Mouse (Mus musculus) heart, embryonic 12.5 days (tissue): ENCODE data around the gene Fuca1. TPM values are rescaled to one million over a fixed set of nuclear protein-coding genes. Genes with fewer than 3 reads are reported as not detected.
"Not testable (repeated sequence)": the region's sequence is repeated elsewhere in the genome, so short reads cannot be mapped to it uniquely, and the experiment has no call there.

Experiments
- ATAC-seq: fragments of 200-750 bp; cut with Nextera tagmentation; 2 replicates; pipeline ENCODE4 v1.8.0; 2017; ENCODE audit warnings: moderate TSS enrichment, moderate library complexity; ENCODE audit not compliant: insufficient number of reproducible peaks, low FRiP score
- H3K27ac ChIP-seq: fragments of 300-500 bp; sonication (generic); 2 replicates; pipeline ENCODE4 v1.5.1; 2016; ENCODE audit warnings: mild to moderate bottlenecking, moderate library complexity; ENCODE audit not compliant: poor library complexity, severe bottlenecking
- H3K27me3 ChIP-seq: fragments of 300-500 bp; sonication (generic); replicated peaks from 2 replicates; pipeline ENCODE4 v1.6.1; 2016; ENCODE audit warnings: mild to moderate bottlenecking, moderate library complexity
- H3K36me3 ChIP-seq: fragments of 300-500 bp; sonication (generic); 2 replicates; pipeline ENCODE4 v1.6.1; 2016; ENCODE audit warnings: mild to moderate bottlenecking, moderate library complexity
- H3K4me1 ChIP-seq: fragments of 300-500 bp; sonication (generic); replicated peaks from 2 replicates; pipeline ENCODE4 v1.6.1; 2016; ENCODE audit warnings: mild to moderate bottlenecking
- H3K4me2 ChIP-seq: fragments of 300-500 bp; sonication (generic); 2 replicates; pipeline ENCODE4 v1.6.1; 2016; ENCODE audit warnings: mild to moderate bottlenecking, moderate library complexity
- H3K4me3 ChIP-seq: fragments of 300-500 bp; sonication (generic); 2 replicates; pipeline ENCODE4 v1.5.1; 2016; ENCODE audit warnings: mild to moderate bottlenecking
- H3K9ac ChIP-seq: fragments of 300-500 bp; sonication (generic); 2 replicates; pipeline ENCODE4 v1.6.1; 2016; ENCODE audit warnings: mild to moderate bottlenecking, moderate library complexity
- H3K9me3 ChIP-seq: fragments of 300-500 bp; sonication (generic); replicated peaks from 2 replicates; pipeline ENCODE4 v1.6.1; 2016; ENCODE audit warnings: mild to moderate bottlenecking, moderate library complexity
- WGBS: fragments of 180-500 bp; shearing (Covaris S2); methylation state at CpG from one replicate; pipeline ENCODE4 v1.1.7; 2016; 5-methylcytosine and 5-hydroxymethylcytosine counted together
- polyA plus RNA-seq: library from polyadenylated mRNA; unstranded; fragments of >200 nt; fragmentation: Nextera tagmentation; extraction: Ambion mirVana; gene quantifications from 2 replicates; pipeline ENCODE4 v1.2.1, GENCODE M21; 2016

The Fuca1 gene
- polyA plus RNA-seq, 1 experiment from 2014 or later, result 36.4 TPM

- Histone ChIP-seq H3K36me3 (peaks cover 51% of the 10 kb centered on the region), H3K9ac (no peak overlapping the region)
- no peak for ATAC-seq
These were observed 46.7 kb downstream of the Fuca1 start for GRCm38 (mm10) chr4:135967086-135967760.

GRCm38 (mm10) chr4:135968271-135968869 is 47.8 kb downstream of the Fuca1 start:
- 70% methylated on average over 19 of the region's 19 CpGs for WGBS
- no peaks in the 10 kb centered on the region for H3K27me3 ChIP-seq
- no peak for ATAC-seq
- H3K4me2 ChIP-seq, result no peak overlapping the region
- no peak overlapping the region for H3K9ac ChIP-seq
- peaks cover 34% of the 10 kb centered on the region for H3K4me1 ChIP-seq
- peaks cover 50% of the 10 kb centered on the region for H3K36me3 ChIP-seq
- no peaks in the 10 kb centered on the region for H3K9me3 ChIP-seq
- no peak overlapping the region for H3K4me3 ChIP-seq
- H3K27ac ChIP-seq, result no peak overlapping the region

More at GRCm38 (mm10) chr4:135967086-135967760, 46.7 kb downstream of the Fuca1 start:
- H3K27ac ChIP-seq, result no peak overlapping the region
- H3K4me2 ChIP-seq, result no peak overlapping the region
- H3K27me3 ChIP-seq, result no peaks in the 10 kb centered on the region
- no peak overlapping the region for H3K4me3 ChIP-seq
- WGBS, result 89% methylated on average over 18 of the region's 18 CpGs
- H3K9me3 ChIP-seq, result no peaks in the 10 kb centered on the region
- peaks cover 31% of the 10 kb centered on the region for H3K4me1 ChIP-seq

- H3K9me3 ChIP-seq, result no peaks in the 10 kb centered on the region
- H3K4me3 ChIP-seq, result no peak overlapping the region
- H3K36me3 ChIP-seq, result peaks cover 50% of the 10 kb centered on the region
- ATAC-seq, result no peak
- H3K27ac ChIP-seq, result no peak overlapping the region
- peaks cover 33% of the 10 kb centered on the region for H3K4me1 ChIP-seq
- H3K27me3 ChIP-seq, result no peaks in the 10 kb centered on the region
- 87% methylated on average over 13 of the region's 13 CpGs for WGBS
- H3K9ac ChIP-seq, result no peak overlapping the region
- H3K4me2 ChIP-seq, result no peak overlapping the region
These were observed 48.7 kb downstream of the Fuca1 start for GRCm38 (mm10) chr4:135969070-135969750.

- H3K9ac ChIP-seq, result no peak overlapping the region
- 86% methylated on average over 11 of the region's 11 CpGs for WGBS
- H3K27me3 ChIP-seq, result no peaks in the 10 kb centered on the region
- ATAC-seq, result no peak
- H3K9me3 ChIP-seq, result no peaks in the 10 kb centered on the region
- H3K4me3 ChIP-seq, result no peak overlapping the region
- no peak overlapping the region for H3K4me2 ChIP-seq
- no peak overlapping the region for H3K27ac ChIP-seq
- peaks cover 60% of the 10 kb centered on the region for H3K36me3 ChIP-seq
- peaks cover 22% of the 10 kb centered on the region for H3K4me1 ChIP-seq
These were observed 50.0 kb downstream of the Fuca1 start for GRCm38 (mm10) chr4:135970585-135970984.

GRCm38 (mm10) chr4:135971805-135972555 is 51.4 kb downstream of the Fuca1 start:
- Histone ChIP-seq H3K4me2 (peak overlapping the region; percentile 92), H3K27ac (peak overlapping the region; percentile 41; the same call in 1 of the 2 replicates), H3K9ac (peak overlapping the region; percentile 93), H3K27me3 (no peaks in the 10 kb centered on the region), H3K9me3 (no peaks in the 10 kb centered on the region), H3K36me3 (peaks cover 60% of the 10 kb centered on the region), H3K4me1 (peaks cover 22% of the 10 kb centered on the region), H3K4me3 (peak overlapping the region; percentile 89)
- 1% methylated on average over 35 of the region's 35 CpGs for WGBS
- ATAC-seq, result peak; percentile 3; the same call in 1 of the 2 replicates

GRCm38 (mm10) chr4:135972556-135972906 is 52.0 kb downstream of the Fuca1 start, which contains the start of gene Lypla2:
Gene Lypla2 (minus strand): TSS chr4:135972626.
- WGBS, result 3% methylated on average over 19 of the region's 19 CpGs
- H3K27ac ChIP-seq, result peak within 1 kb of the TSS; percentile 41; the same call in 1 of the 2 replicates
- peak; percentile 82 for ATAC-seq
- H3K4me2 ChIP-seq, result peak within 1 kb of the TSS; percentile 92
- no peaks in the 10 kb centered on the region for H3K9me3 ChIP-seq
- peaks cover 22% of the 10 kb centered on the region for H3K4me1 ChIP-seq
- peaks cover 59% of the 10 kb centered on the region for H3K36me3 ChIP-seq
- no peaks in the 10 kb centered on the region for H3K27me3 ChIP-seq
- H3K4me3 ChIP-seq, result peak within 1 kb of the TSS; percentile 89
- H3K9ac ChIP-seq, result peak within 1 kb of the TSS; percentile 93

- peaks cover 52% of the 10 kb centered on the region for H3K36me3 ChIP-seq
- 0 out of 2 replicates have a peak overlapping the region, but pooled peaks have one; percentile 29 for H3K27ac ChIP-seq
- H3K4me1 ChIP-seq, result peaks cover 22% of the 10 kb centered on the region
- peak overlapping the region; percentile 89 for H3K4me3 ChIP-seq
- no peaks in the 10 kb centered on the region for H3K9me3 ChIP-seq
- H3K4me2 ChIP-seq, result peak overlapping the region; percentile 92
- H3K9ac ChIP-seq, result 0 out of 2 replicates have a peak overlapping the region, but pooled peaks have one; percentile 93
- 48% methylated on average over 13 of the region's 13 CpGs for WGBS
- ATAC-seq, result no peak
- no peaks in the 10 kb centered on the region for H3K27me3 ChIP-seq
These were observed 52.6 kb downstream of the Fuca1 start for GRCm38 (mm10) chr4:135972911-135973811.

- peaks cover 41% of the 10 kb centered on the region for H3K36me3 ChIP-seq
- no peaks in the 10 kb centered on the region for H3K9me3 ChIP-seq
- H3K4me2 ChIP-seq, result no peak overlapping the region
- H3K4me1 ChIP-seq, result peaks cover 16% of the 10 kb centered on the region
- no peaks in the 10 kb centered on the region for H3K27me3 ChIP-seq
- H3K9ac ChIP-seq, result no peak overlapping the region
- no peak overlapping the region for H3K27ac ChIP-seq
- 89% methylated on average over 12 of the region's 12 CpGs for WGBS
- no peak for ATAC-seq
- H3K4me3 ChIP-seq, result no peak overlapping the region
These were observed 55.6 kb downstream of the Fuca1 start for GRCm38 (mm10) chr4:135976146-135976545.

- not testable (repeated sequence) for H3K4me2 ChIP-seq, H3K27ac ChIP-seq, ATAC-seq, H3K27me3 ChIP-seq, H3K9me3 ChIP-seq, H3K9ac ChIP-seq, H3K4me3 ChIP-seq, H3K4me1 ChIP-seq
- H3K36me3 ChIP-seq, result peaks cover 70% of the 10 kb centered on the region
- WGBS, result 97% methylated on average over 5 of the region's 5 CpGs
These were observed 59.7 kb downstream of the Fuca1 start for GRCm38 (mm10) chr4:135980223-135980622.

- no peak for ATAC-seq
- no peaks in the 10 kb centered on the region for H3K27me3 ChIP-seq
- H3K27ac ChIP-seq, result no peak overlapping the region
- peaks cover 20% of the 10 kb centered on the region for H3K4me1 ChIP-seq
- WGBS, result 84% methylated on average over 7 of the region's 7 CpGs
- H3K4me2 ChIP-seq, result no peak overlapping the region
- H3K9me3 ChIP-seq, result no peaks in the 10 kb centered on the region
- H3K36me3 ChIP-seq, result peaks cover 60% of the 10 kb centered on the region
- H3K4me3 ChIP-seq, result no peak overlapping the region
- H3K9ac ChIP-seq, result no peak overlapping the region
These were observed 61.1 kb downstream of the Fuca1 start for GRCm38 (mm10) chr4:135981524-135982063.
